Mouse (Mus musculus): ENCODE data around the gene Sohlh1.

- TF ChIP-seq CTCF (IDR thresholded peaks at IDR 0.05; ENCODE audit: borderline replicate concordance, insufficient read depth, low read depth, low read length) (no peak), POLR2A (IDR thresholded peaks at IDR 0.05; ENCODE audit: borderline replicate concordance, insufficient read depth, low read length) (no peak)
Measured at GRCm38 (mm10) chr2:25866656-25867055, 19.6 kb upstream of the Sohlh1 start.

Data from cerebellum, adult 2 months (tissue).